Mouse (Mus musculus): ENCODE measurements around the gene Nrxn1.

- no peak for TF ChIP-seq CTCF (IDR thresholded peaks at IDR 0.05; ENCODE audit: low read depth)
- TF ChIP-seq EP300 (optimal IDR thresholded peaks at IDR 0.05) = no peak
Measured at GRCm38 (mm10) chr17:90808256-90808655, 284.6 kb downstream of the Nrxn1 start.
